Mouse (Mus musculus): Measurements from ENCODE around the gene Ccdc8. TPM values are rescaled to one million over a fixed set of nuclear protein-coding genes. Genes with fewer than 3 reads are reported as not detected.

Gene Ccdc8
- polyA plus RNA-seq, 1 experiment from 2014 or later = 11.5 TPM

GRCm38 (mm10) chr7:17002375-17003195 is 10.1 kb downstream of the Ccdc8 start:
- Histone ChIP-seq H3K4me1 (no peaks in the 10 kb centered on the region), H3K27ac (no peak overlapping the region), H3K9me3 (no peaks in the 10 kb centered on the region), H3K36me3 (replicated peaks) (peaks cover 61% of the 10 kb centered on the region), H3K9ac (no peak overlapping the region), H3K4me3 (replicated peaks) (no peak overlapping the region), H3K4me2 (no peak overlapping the region), H3K27me3 (no peaks in the 10 kb centered on the region)
- peak; percentile 82 for ATAC-seq (ENCODE audit: low FRiP score)
- WGBS = 14% methylated on average over 7 of the region's 7 CpGs

- no peaks in the 10 kb centered on the region for H3K27me3 ChIP-seq
- peak overlapping the region; percentile 36; the same call in 1 of the 2 replicates for H3K27ac ChIP-seq
- no peak overlapping the region for H3K4me2 ChIP-seq
- no peak overlapping the region for H3K4me3 ChIP-seq (replicated peaks)
- no peaks in the 10 kb centered on the region for H3K9me3 ChIP-seq
- 92% methylated on average over 7 of the region's 7 CpGs for WGBS
- ATAC-seq (ENCODE audit: low FRiP score) = no peak
- H3K4me1 ChIP-seq = no peaks in the 10 kb centered on the region
- no peak overlapping the region for H3K9ac ChIP-seq
- H3K36me3 ChIP-seq (replicated peaks) = peaks cover 61% of the 10 kb centered on the region
These were observed 10.9 kb downstream of the Ccdc8 start for GRCm38 (mm10) chr7:17003230-17003960.

GRCm38 (mm10) chr7:17004716-17005115 is 12.2 kb downstream of the Ccdc8 start:
- 90% methylated on average over 7 of the region's 7 CpGs for WGBS
- no peaks in the 10 kb centered on the region for H3K4me1 ChIP-seq
- H3K36me3 ChIP-seq (replicated peaks) = peaks cover 74% of the 10 kb centered on the region
- no peak for ATAC-seq (ENCODE audit: low FRiP score)
- H3K27me3 ChIP-seq = no peaks in the 10 kb centered on the region
- no peaks in the 10 kb centered on the region for H3K9me3 ChIP-seq
- no peak overlapping the region for H3K4me3 ChIP-seq (replicated peaks)
- no peak overlapping the region for H3K27ac ChIP-seq
- no peak overlapping the region for H3K9ac ChIP-seq
- no peak overlapping the region for H3K4me2 ChIP-seq

- H3K36me3 ChIP-seq (replicated peaks) = peaks cover 89% of the 10 kb centered on the region
These were observed 14.8 kb downstream of the Ccdc8 start for GRCm38 (mm10) chr7:17007300-17007699.

GRCm38 (mm10) chr7:17009326-17010009 is 17.0 kb downstream of the Ccdc8 start:
- ATAC-seq (ENCODE audit: low FRiP score) = no peak
- Histone ChIP-seq H3K9me3 (no peaks in the 10 kb centered on the region), H3K4me2 (no peak overlapping the region), H3K9ac (no peak overlapping the region), H3K27me3 (no peaks in the 10 kb centered on the region), H3K27ac (no peak overlapping the region), H3K4me3 (replicated peaks) (no peak overlapping the region), H3K4me1 (no peaks in the 10 kb centered on the region), H3K36me3 (replicated peaks) (peaks cover 100% of the 10 kb centered on the region)
- 93% methylated on average over 16 of the region's 16 CpGs for WGBS

More at GRCm38 (mm10) chr7:17007300-17007699, 14.8 kb downstream of the Ccdc8 start:
- H3K9ac ChIP-seq = no peak overlapping the region
- WGBS = 85% methylated on average over 4 of the region's 4 CpGs
- H3K27me3 ChIP-seq = no peaks in the 10 kb centered on the region
- no peak overlapping the region for H3K27ac ChIP-seq
- no peak overlapping the region for H3K4me3 ChIP-seq (replicated peaks)
- H3K4me1 ChIP-seq = no peaks in the 10 kb centered on the region
- H3K4me2 ChIP-seq = no peak overlapping the region
- no peak for ATAC-seq (ENCODE audit: low FRiP score)
- no peaks in the 10 kb centered on the region for H3K9me3 ChIP-seq

GRCm38 (mm10) chr7:17010010-17010347 is 17.5 kb downstream of the Ccdc8 start:
- H3K9me3 ChIP-seq = no peaks in the 10 kb centered on the region
- no peak overlapping the region for H3K9ac ChIP-seq
- no peaks in the 10 kb centered on the region for H3K27me3 ChIP-seq
- H3K4me2 ChIP-seq = no peak overlapping the region
- 90% methylated on average over 5 of the region's 5 CpGs for WGBS
- no peaks in the 10 kb centered on the region for H3K4me1 ChIP-seq
- no peak overlapping the region for H3K27ac ChIP-seq
- H3K4me3 ChIP-seq (replicated peaks) = no peak overlapping the region
- H3K36me3 ChIP-seq (replicated peaks) = peaks cover 100% of the 10 kb centered on the region
- no peak for ATAC-seq (ENCODE audit: low FRiP score)

- WGBS = 92% methylated on average over 7 of the region's 7 CpGs
- no peak overlapping the region for H3K4me2 ChIP-seq
- peaks cover 99% of the 10 kb centered on the region for H3K36me3 ChIP-seq (replicated peaks)
- H3K9ac ChIP-seq = no peak overlapping the region
- no peaks in the 10 kb centered on the region for H3K4me1 ChIP-seq
- H3K4me3 ChIP-seq (replicated peaks) = no peak overlapping the region
- no peaks in the 10 kb centered on the region for H3K9me3 ChIP-seq
- H3K27ac ChIP-seq = no peak overlapping the region
- H3K27me3 ChIP-seq = no peaks in the 10 kb centered on the region
- ATAC-seq (ENCODE audit: low FRiP score) = no peak
These were observed 19.5 kb downstream of the Ccdc8 start for GRCm38 (mm10) chr7:17011909-17012590.

GRCm38 (mm10) chr7:17015381-17015780 is 22.9 kb downstream of the Ccdc8 start:
- H3K4me3 ChIP-seq (replicated peaks) = no peak overlapping the region

GRCm38 (mm10) chr7:17017036-17017435 is 24.5 kb downstream of the Ccdc8 start:
- Histone ChIP-seq H3K4me3 (replicated peaks) (no peak overlapping the region), H3K36me3 (replicated peaks) (peaks cover 87% of the 10 kb centered on the region), H3K4me1 (peaks cover 5% of the 10 kb centered on the region; the same call in 1 of the 2 replicates), H3K27me3 (no peaks in the 10 kb centered on the region), H3K4me2 (no peak overlapping the region), H3K9me3 (no peaks in the 10 kb centered on the region), H3K9ac (no peak overlapping the region), H3K27ac (no peak overlapping the region)
- ATAC-seq (ENCODE audit: low FRiP score) = no peak
- WGBS = 83% methylated on average over 1 of the region's 1 CpGs

More at GRCm38 (mm10) chr7:17015381-17015780, 22.9 kb downstream of the Ccdc8 start:
- Histone ChIP-seq H3K27me3 (no peaks in the 10 kb centered on the region), H3K36me3 (replicated peaks) (peaks cover 87% of the 10 kb centered on the region), H3K4me1 (no peaks in the 10 kb centered on the region), H3K27ac (no peak overlapping the region), H3K9me3 (no peaks in the 10 kb centered on the region), H3K4me2 (no peak overlapping the region), H3K9ac (no peak overlapping the region)
- no peak for ATAC-seq (ENCODE audit: low FRiP score)
- 84% methylated on average over 6 of the region's 6 CpGs for WGBS

- no peak for ATAC-seq (ENCODE audit: low FRiP score)
- H3K4me1 ChIP-seq = peaks cover 5% of the 10 kb centered on the region; the same call in 1 of the 2 replicates
- H3K36me3 ChIP-seq (replicated peaks) = peaks cover 86% of the 10 kb centered on the region
- H3K9ac ChIP-seq = no peak overlapping the region
- H3K27me3 ChIP-seq = no peaks in the 10 kb centered on the region
- no peak overlapping the region for H3K4me2 ChIP-seq
- no peak overlapping the region for H3K27ac ChIP-seq
- no peaks in the 10 kb centered on the region for H3K9me3 ChIP-seq
- 80% methylated on average over 2 of the region's 2 CpGs for WGBS
- no peak overlapping the region for H3K4me3 ChIP-seq (replicated peaks)
These were observed 25.4 kb downstream of the Ccdc8 start for GRCm38 (mm10) chr7:17017921-17018320.

- no peak overlapping the region for H3K9ac ChIP-seq
- WGBS = 93% methylated on average over 7 of the region's 7 CpGs
- H3K4me2 ChIP-seq = no peak overlapping the region
- peaks cover 5% of the 10 kb centered on the region; the same call in 1 of the 2 replicates for H3K4me1 ChIP-seq
- H3K9me3 ChIP-seq = no peaks in the 10 kb centered on the region
- peaks cover 83% of the 10 kb centered on the region for H3K36me3 ChIP-seq (replicated peaks)
- no peak for ATAC-seq (ENCODE audit: low FRiP score)
- no peaks in the 10 kb centered on the region for H3K27me3 ChIP-seq
- no peak overlapping the region for H3K27ac ChIP-seq
- H3K4me3 ChIP-seq (replicated peaks) = no peak overlapping the region
These were observed 27.1 kb downstream of the Ccdc8 start for GRCm38 (mm10) chr7:17019426-17020166.

Data from forebrain, embryonic 12.5 days (tissue).